Mouse (Mus musculus): ENCODE measurements around the gene Cntln. TPM values are rescaled to one million over a fixed set of nuclear protein-coding genes. Genes with fewer than 3 reads are reported as not detected.

Gene Cntln
- polyA plus RNA-seq, 1 experiment, result 1.8 TPM

GRCm38 (mm10) chr4:85005581-85005980 is 121.5 kb downstream of the Cntln start:
- no peaks in the 10 kb centered on the region for H3K27me3 ChIP-seq (ENCODE audit: control insufficient read depth, insufficient read depth, insufficient read length)
- H3ac ChIP-seq (ENCODE audit: control insufficient read depth, insufficient read length, low read depth), result no peak overlapping the region
- no peaks in the 10 kb centered on the region for H3K36me3 ChIP-seq (ENCODE audit: control insufficient read depth, insufficient read depth)
- H3K4me3 ChIP-seq (ENCODE audit: insufficient read depth, poor library complexity, severe bottlenecking), result no peak overlapping the region
- TF ChIP-seq CEBPB (IDR thresholded peaks at IDR 0.05; ENCODE audit: low read depth), result no peak
- no peaks in the 10 kb centered on the region for H3K79me3 ChIP-seq (ENCODE audit: low read depth)
- H3K79me2 ChIP-seq (ENCODE audit: control insufficient read depth, insufficient read depth), result no peaks in the 10 kb centered on the region

GRCm38 (mm10) chr4:85006789-85007188 is 122.7 kb downstream of the Cntln start:
- no peaks in the 10 kb centered on the region for H3K79me3 ChIP-seq (ENCODE audit: low read depth)
- H3K4me3 ChIP-seq (ENCODE audit: insufficient read depth, poor library complexity, severe bottlenecking), result no peak overlapping the region
- H3ac ChIP-seq (ENCODE audit: control insufficient read depth, insufficient read length, low read depth), result no peak overlapping the region

GRCm38 (mm10) chr4:85010846-85011245 is 126.7 kb downstream of the Cntln start:
- H3K79me2 ChIP-seq (ENCODE audit: control insufficient read depth, insufficient read depth), result no peaks in the 10 kb centered on the region
- no peaks in the 10 kb centered on the region for H3K36me3 ChIP-seq (ENCODE audit: control insufficient read depth, insufficient read depth)
- H3ac ChIP-seq (ENCODE audit: control insufficient read depth, insufficient read length, low read depth), result no peak overlapping the region
- TF ChIP-seq CTCF (IDR thresholded peaks at IDR 0.05; ENCODE audit: control insufficient read depth, insufficient read depth, insufficient read length) (no peak), MYOG (IDR thresholded peaks at IDR 0.05; ENCODE audit: control insufficient read depth, extremely low read depth, insufficient read length) (no peak), FOSL1 (IDR thresholded peaks at IDR 0.05; ENCODE audit: insufficient read depth, low read length, poor library complexity, severe bottlenecking) (no peak), MYOD1 (IDR thresholded peaks at IDR 0.05; ENCODE audit: control insufficient read depth, insufficient read length, low read depth) (no peak), MAX (IDR thresholded peaks at IDR 0.05) (no peak), USF1 (IDR thresholded peaks at IDR 0.05; ENCODE audit: low read depth) (no peak)
- H3K27me3 ChIP-seq (ENCODE audit: control insufficient read depth, insufficient read depth, insufficient read length), result no peaks in the 10 kb centered on the region
- no peaks in the 10 kb centered on the region for H3K79me3 ChIP-seq (ENCODE audit: low read depth)
- no peak overlapping the region for H3K4me3 ChIP-seq (ENCODE audit: insufficient read depth, poor library complexity, severe bottlenecking)

More at GRCm38 (mm10) chr4:85006789-85007188, 122.7 kb downstream of the Cntln start:
- TF ChIP-seq CEBPB (IDR thresholded peaks at IDR 0.05; ENCODE audit: low read depth), result no peak
- no peak for TF ChIP-seq MYOD1 (IDR thresholded peaks at IDR 0.05; ENCODE audit: control insufficient read depth, insufficient read length, low read depth)
- TF ChIP-seq FOSL1 (IDR thresholded peaks at IDR 0.05; ENCODE audit: insufficient read depth, low read length, poor library complexity, severe bottlenecking), result no peak
- TF ChIP-seq USF1 (IDR thresholded peaks at IDR 0.05; ENCODE audit: low read depth), result no peak
- no peak for TF ChIP-seq MYOG (IDR thresholded peaks at IDR 0.05; ENCODE audit: control insufficient read depth, extremely low read depth, insufficient read length)
- no peak for TF ChIP-seq MAX (IDR thresholded peaks at IDR 0.05)
- TF ChIP-seq CTCF (IDR thresholded peaks at IDR 0.05; ENCODE audit: control insufficient read depth, insufficient read depth, insufficient read length), result no peak
- Histone ChIP-seq H3K27me3 (ENCODE audit: control insufficient read depth, insufficient read depth, insufficient read length) (no peaks in the 10 kb centered on the region), H3K79me2 (ENCODE audit: control insufficient read depth, insufficient read depth) (no peaks in the 10 kb centered on the region), H3K36me3 (ENCODE audit: control insufficient read depth, insufficient read depth) (no peaks in the 10 kb centered on the region)

GRCm38 (mm10) chr4:85045748-85046147 is 161.6 kb downstream of the Cntln start:
- Histone ChIP-seq H3K79me3 (ENCODE audit: low read depth) (no peaks in the 10 kb centered on the region), H3K36me3 (ENCODE audit: control insufficient read depth, insufficient read depth) (no peaks in the 10 kb centered on the region), H3ac (ENCODE audit: control insufficient read depth, insufficient read length, low read depth) (no peak overlapping the region), H3K79me2 (ENCODE audit: control insufficient read depth, insufficient read depth) (no peaks in the 10 kb centered on the region), H3K27me3 (ENCODE audit: control insufficient read depth, insufficient read depth, insufficient read length) (no peaks in the 10 kb centered on the region), H3K4me3 (ENCODE audit: insufficient read depth, poor library complexity, severe bottlenecking) (no peak overlapping the region)
- TF ChIP-seq CTCF (IDR thresholded peaks at IDR 0.05; ENCODE audit: control insufficient read depth, insufficient read depth, insufficient read length) (no peak), FOSL1 (IDR thresholded peaks at IDR 0.05; ENCODE audit: insufficient read depth, low read length, poor library complexity, severe bottlenecking) (no peak), MYOD1 (IDR thresholded peaks at IDR 0.05; ENCODE audit: control insufficient read depth, insufficient read length, low read depth) (no peak), USF1 (IDR thresholded peaks at IDR 0.05; ENCODE audit: low read depth) (no peak), CEBPB (IDR thresholded peaks at IDR 0.05; ENCODE audit: low read depth) (no peak), MYOG (IDR thresholded peaks at IDR 0.05; ENCODE audit: control insufficient read depth, extremely low read depth, insufficient read length) (no peak), MAX (IDR thresholded peaks at IDR 0.05) (no peak)

GRCm38 (mm10) chr4:85049933-85050553 is 165.9 kb downstream of the Cntln start:
- Histone ChIP-seq H3ac (ENCODE audit: control insufficient read depth, insufficient read length, low read depth) (no peak overlapping the region), H3K4me3 (ENCODE audit: insufficient read depth, poor library complexity, severe bottlenecking) (no peak overlapping the region), H3K27me3 (ENCODE audit: control insufficient read depth, insufficient read depth, insufficient read length) (no peaks in the 10 kb centered on the region), H3K79me2 (ENCODE audit: control insufficient read depth, insufficient read depth) (no peaks in the 10 kb centered on the region), H3K79me3 (ENCODE audit: low read depth) (no peaks in the 10 kb centered on the region), H3K36me3 (ENCODE audit: control insufficient read depth, insufficient read depth) (no peaks in the 10 kb centered on the region)
- no peak for TF ChIP-seq MYOG (IDR thresholded peaks at IDR 0.05; ENCODE audit: control insufficient read depth, extremely low read depth, insufficient read length)
- no peak for TF ChIP-seq CTCF (IDR thresholded peaks at IDR 0.05; ENCODE audit: control insufficient read depth, insufficient read depth, insufficient read length)
- TF ChIP-seq CEBPB (IDR thresholded peaks at IDR 0.05; ENCODE audit: low read depth), result no peak

- no peak overlapping the region for H3K4me3 ChIP-seq (ENCODE audit: insufficient read depth, poor library complexity, severe bottlenecking)
- no peak overlapping the region for H3ac ChIP-seq (ENCODE audit: control insufficient read depth, insufficient read length, low read depth)
- H3K79me3 ChIP-seq (ENCODE audit: low read depth), result no peaks in the 10 kb centered on the region
- no peaks in the 10 kb centered on the region for H3K79me2 ChIP-seq (ENCODE audit: control insufficient read depth, insufficient read depth)
- no peaks in the 10 kb centered on the region for H3K36me3 ChIP-seq (ENCODE audit: control insufficient read depth, insufficient read depth)
- no peaks in the 10 kb centered on the region for H3K27me3 ChIP-seq (ENCODE audit: control insufficient read depth, insufficient read depth, insufficient read length)
- TF ChIP-seq CEBPB (IDR thresholded peaks at IDR 0.05; ENCODE audit: low read depth) (no peak), MYOG (IDR thresholded peaks at IDR 0.05; ENCODE audit: control insufficient read depth, extremely low read depth, insufficient read length) (no peak), MAX (IDR thresholded peaks at IDR 0.05) (no peak), FOSL1 (IDR thresholded peaks at IDR 0.05; ENCODE audit: insufficient read depth, low read length, poor library complexity, severe bottlenecking) (no peak), CTCF (IDR thresholded peaks at IDR 0.05; ENCODE audit: control insufficient read depth, insufficient read depth, insufficient read length) (no peak), MYOD1 (IDR thresholded peaks at IDR 0.05; ENCODE audit: control insufficient read depth, insufficient read length, low read depth) (no peak), USF1 (IDR thresholded peaks at IDR 0.05; ENCODE audit: low read depth) (no peak)
These were observed 170.5 kb downstream of the Cntln start for GRCm38 (mm10) chr4:85054616-85055015.

All from C2C12 (cell line).